Mouse (Mus musculus) stomach, embryonic 15.5 days (tissue): Measurements from ENCODE around the gene Fam214b. TPM values are rescaled to one million over a fixed set of nuclear protein-coding genes. Genes with fewer than 3 reads are reported as not detected.
A peak's percentile ranks its signal among the peaks of the same experiment; 100 is the strongest.

Experiments
- ATAC-seq: fragments of 200-750 bp; cut with Nextera tagmentation; 2 replicates; pipeline ENCODE4 v1.8.0; 2017; ENCODE audit warnings: low read depth, moderate number of reproducible peaks, moderate TSS enrichment; ENCODE audit not compliant: insufficient read depth, low FRiP score
- H3K27ac ChIP-seq: fragments of 300-500 bp; sonication (generic); 2 replicates; pipeline ENCODE4 v1.5.1; 2015; ENCODE audit warnings: mild to moderate bottlenecking, inconsistent platforms
- H3K27me3 ChIP-seq: fragments of 300-500 bp; sonication (generic); replicated peaks from 2 replicates; pipeline ENCODE4 v1.6.1; 2015; ENCODE audit warnings: inconsistent platforms
- H3K36me3 ChIP-seq: fragments of 300-500 bp; sonication (generic); 2 replicates; pipeline ENCODE4 v1.6.1; 2015; ENCODE audit warnings: inconsistent platforms
- H3K4me1 ChIP-seq: fragments of 300-500 bp; sonication (generic); 2 replicates; pipeline ENCODE4 v1.6.1; 2015; ENCODE audit warnings: inconsistent platforms
- H3K4me2 ChIP-seq: fragments of 300-500 bp; sonication (generic); 2 replicates; pipeline ENCODE4 v1.6.1; 2015; ENCODE audit warnings: mild to moderate bottlenecking, inconsistent platforms
- H3K4me3 ChIP-seq: fragments of 300-500 bp; sonication (generic); replicated peaks from 2 replicates; pipeline ENCODE4 v1.5.1; 2015; ENCODE audit warnings: inconsistent platforms
- H3K9ac ChIP-seq: fragments of 300-500 bp; sonication (generic); 2 replicates; pipeline ENCODE4 v1.6.1; 2015; ENCODE audit warnings: inconsistent platforms
- H3K9me3 ChIP-seq: fragments of 300-500 bp; sonication (generic); 2 replicates; pipeline ENCODE4 v1.6.1; 2016; ENCODE audit warnings: inconsistent platforms
- WGBS: fragments of 180-500 bp; shearing (Covaris S2); methylation state at CpG from one replicate; pipeline ENCODE4 v1.1.7; 2015; 5-methylcytosine and 5-hydroxymethylcytosine counted together
- polyA plus RNA-seq: library from polyadenylated mRNA; unstranded; fragments of >200 nt; fragmentation: Nextera tagmentation; extraction: Ambion mirVana; gene quantifications from 2 replicates; pipeline ENCODE4 v1.2.1, GENCODE M21; 2015

Gene Fam214b
- polyA plus RNA-seq, 1 experiment from 2014 or later: 13.2 TPM

DNA sequence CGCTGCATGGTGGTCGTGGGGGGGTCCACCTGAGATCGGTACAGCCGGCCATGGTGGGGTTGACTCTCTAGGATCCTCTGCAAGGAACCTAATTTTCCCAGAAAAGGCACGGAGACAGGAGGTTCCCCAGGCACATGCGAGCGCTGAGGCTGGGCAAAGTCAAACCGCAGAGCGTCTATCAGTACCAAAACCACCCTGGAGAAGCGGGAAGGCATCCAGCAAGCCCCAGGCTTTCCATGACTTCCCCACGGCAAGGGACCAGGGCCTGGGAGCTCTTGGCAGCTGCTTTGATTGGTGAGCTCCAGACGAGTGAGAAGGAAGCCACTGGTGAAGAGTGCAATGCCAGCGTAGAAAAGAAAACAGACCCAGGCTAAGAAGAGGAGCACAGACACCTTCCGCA is 21.3 kb downstream of the Fam214b start:
- Histone ChIP-seq H3K36me3 (peaks cover 32% of the 10 kb centered on the region), H3K9me3 (no peaks in the 10 kb centered on the region), H3K9ac (peak overlapping the region; percentile 47; the same call in 1 of the 2 replicates), H3K4me3 (peak overlapping the region; percentile 64), H3K4me1 (peaks cover 8% of the 10 kb centered on the region), H3K27ac (peak overlapping the region; percentile 92; the same call in 1 of the 2 replicates), H3K27me3 (no peaks in the 10 kb centered on the region), H3K4me2 (peak overlapping the region; percentile 70)
- ATAC-seq: no peak
- 77% methylated on average over 14 of the region's 14 CpGs for WGBS

DNA sequence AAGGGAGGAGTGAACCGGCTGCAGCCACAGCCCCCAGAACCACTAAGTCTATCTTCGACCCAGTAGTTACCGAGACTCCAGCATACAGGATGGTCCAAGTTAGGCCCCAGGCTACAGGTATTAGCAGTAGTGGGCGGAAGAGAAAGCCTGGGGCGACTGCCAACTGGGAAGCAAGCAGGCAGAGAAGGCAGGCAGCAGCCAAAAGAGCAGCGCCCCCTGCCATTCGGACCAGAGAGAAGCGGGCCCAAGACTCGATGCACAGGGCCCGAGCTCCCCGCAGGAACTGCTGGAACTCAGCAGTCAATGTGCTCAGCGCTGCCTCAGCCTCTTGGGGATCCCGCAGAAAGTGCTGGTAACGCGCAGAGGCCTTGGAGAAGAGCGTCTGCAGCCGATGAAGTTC is 24.7 kb downstream of the Fam214b start:
- Histone ChIP-seq H3K4me2 (no peak overlapping the region), H3K27ac (no peak overlapping the region), H3K4me3 (no peak overlapping the region), H3K27me3 (no peaks in the 10 kb centered on the region), H3K9ac (no peak overlapping the region), H3K4me1 (peaks cover 8% of the 10 kb centered on the region), H3K36me3 (peaks cover 27% of the 10 kb centered on the region), H3K9me3 (no peaks in the 10 kb centered on the region)
- 77% methylated on average over 17 of the region's 17 CpGs for WGBS
- ATAC-seq: no peak

DNA sequence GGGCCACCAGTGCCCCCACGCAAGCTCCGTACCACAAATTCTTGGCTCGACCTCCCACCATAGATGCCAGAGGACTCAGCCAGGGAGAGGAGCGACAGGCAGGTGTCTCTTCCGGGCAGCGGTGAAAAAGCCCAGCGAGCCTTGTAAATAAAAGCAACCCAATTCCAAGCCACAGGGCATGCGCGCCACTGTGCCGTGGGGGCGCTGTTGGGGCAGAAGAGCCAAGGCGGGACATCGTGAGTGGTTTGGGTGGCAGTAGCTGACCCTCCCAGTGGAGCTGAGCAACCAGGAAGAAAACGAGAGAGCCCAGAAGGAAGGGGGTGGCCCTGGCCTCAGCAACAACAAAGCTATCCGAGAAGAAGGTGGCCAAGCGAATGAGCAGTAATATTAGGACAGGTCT is 25.1 kb downstream of the Fam214b start:
- no peak overlapping the region for H3K4me3 ChIP-seq
- H3K4me2 ChIP-seq: no peak overlapping the region
- no peak overlapping the region for H3K9ac ChIP-seq
- H3K27ac ChIP-seq: no peak overlapping the region
- H3K4me1 ChIP-seq: peaks cover 8% of the 10 kb centered on the region
- H3K27me3 ChIP-seq: no peaks in the 10 kb centered on the region
- ATAC-seq: no peak
- peaks cover 27% of the 10 kb centered on the region for H3K36me3 ChIP-seq
- no peaks in the 10 kb centered on the region for H3K9me3 ChIP-seq
- 84% methylated on average over 16 of the region's 16 CpGs for WGBS

DNA sequence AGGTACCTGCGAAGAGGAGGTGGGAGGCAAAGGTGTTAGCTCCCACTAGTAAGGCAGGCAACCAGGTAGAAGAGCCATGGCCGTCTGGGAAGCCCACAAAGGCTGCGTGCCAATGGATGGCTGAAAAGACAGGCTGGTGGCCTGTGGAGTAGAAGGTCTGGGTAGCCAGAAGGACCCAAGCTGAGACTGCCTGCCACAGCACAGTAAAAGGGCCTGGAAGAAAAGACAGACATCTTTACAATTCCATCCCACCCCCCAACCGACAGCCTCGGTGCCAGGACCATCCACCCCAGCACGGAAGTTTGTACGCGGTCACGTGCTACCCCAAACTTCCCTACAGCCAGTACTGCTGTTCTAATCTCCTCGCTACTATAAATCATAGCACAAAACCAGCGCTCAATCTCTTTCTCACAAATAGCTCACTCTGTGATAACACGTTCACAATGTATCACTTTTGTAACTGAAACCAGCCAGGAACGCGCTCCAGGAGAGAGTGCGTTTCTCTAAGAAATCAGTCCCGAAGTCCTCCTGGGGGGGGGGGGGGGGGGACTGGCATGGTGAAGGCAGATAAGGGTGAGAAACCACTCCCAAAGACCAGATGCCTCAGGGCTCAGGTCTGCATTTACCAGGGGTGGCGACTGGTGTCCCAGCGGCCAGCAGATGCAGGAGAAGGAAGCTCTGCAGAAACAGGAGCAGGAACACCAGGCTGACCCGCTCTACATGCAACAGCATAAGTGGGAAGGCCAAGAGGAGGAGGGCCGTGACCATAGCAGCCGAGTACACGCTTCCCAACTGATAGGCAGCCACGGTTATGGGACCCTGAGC is 26.2 kb downstream of the Fam214b start:
- Histone ChIP-seq H3K27me3 (no peaks in the 10 kb centered on the region), H3K4me2 (no peak overlapping the region), H3K4me1 (peaks cover 6% of the 10 kb centered on the region), H3K4me3 (no peak overlapping the region), H3K36me3 (peaks cover 27% of the 10 kb centered on the region), H3K27ac (no peak overlapping the region), H3K9me3 (no peaks in the 10 kb centered on the region), H3K9ac (no peak overlapping the region)
- no peak for ATAC-seq
- 90% methylated on average over 23 of the region's 23 CpGs for WGBS

DNA sequence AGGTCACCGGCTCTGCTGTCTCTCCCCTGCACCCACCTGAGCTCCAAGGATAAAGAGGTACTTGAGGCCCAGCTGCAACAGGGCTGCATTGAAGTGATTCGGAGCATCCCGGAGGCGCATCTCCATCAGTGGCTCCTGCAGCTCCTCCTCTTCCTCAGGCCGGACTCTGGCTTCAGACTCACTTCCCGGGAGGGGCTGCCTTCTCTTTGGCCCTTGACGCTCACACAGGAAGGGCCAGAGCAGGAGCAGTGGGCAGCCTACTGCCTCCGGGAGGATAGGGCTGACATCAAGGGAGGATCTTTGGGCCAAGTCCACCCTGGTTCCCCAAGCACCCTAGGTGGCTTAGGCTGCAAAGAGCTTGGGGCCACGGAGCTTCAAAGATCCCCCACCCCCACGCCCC is 26.8 kb downstream of the Fam214b start:
- no peaks in the 10 kb centered on the region for H3K27me3 ChIP-seq
- H3K4me3 ChIP-seq: no peak overlapping the region
- H3K36me3 ChIP-seq: peaks cover 27% of the 10 kb centered on the region
- H3K9me3 ChIP-seq: no peaks in the 10 kb centered on the region
- no peak for ATAC-seq
- no peak overlapping the region for H3K27ac ChIP-seq
- no peak overlapping the region for H3K4me2 ChIP-seq
- H3K9ac ChIP-seq: no peak overlapping the region
- H3K4me1 ChIP-seq: no peaks in the 10 kb centered on the region
- WGBS: 89% methylated on average over 10 of the region's 10 CpGs

DNA sequence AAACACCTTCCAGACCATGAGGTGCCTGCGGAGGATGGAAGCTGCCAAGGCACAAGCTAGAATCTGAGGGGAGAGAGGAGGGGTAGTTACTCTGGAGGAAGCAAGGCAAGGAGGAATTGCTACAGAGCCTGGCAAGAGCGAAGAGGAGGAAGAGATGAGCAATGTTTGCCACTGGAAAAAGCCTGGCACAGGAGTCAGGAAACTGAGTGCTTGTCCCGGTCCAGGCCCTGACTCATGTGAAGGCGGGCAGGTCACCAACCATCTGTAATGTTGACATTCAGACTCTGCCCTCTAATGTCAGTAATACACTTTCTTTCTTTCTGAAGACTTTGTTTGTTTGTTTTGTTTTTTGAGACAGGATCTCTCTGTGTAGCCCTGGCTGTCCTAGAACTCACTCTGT is 27.9 kb downstream of the Fam214b start:
- Histone ChIP-seq H3K27ac (no peak overlapping the region), H3K4me1 (no peaks in the 10 kb centered on the region), H3K9me3 (no peaks in the 10 kb centered on the region), H3K9ac (no peak overlapping the region), H3K4me2 (no peak overlapping the region), H3K4me3 (no peak overlapping the region), H3K27me3 (no peaks in the 10 kb centered on the region), H3K36me3 (peaks cover 27% of the 10 kb centered on the region)
- no peak for ATAC-seq
- 92% methylated on average over 4 of the region's 4 CpGs for WGBS

DNA sequence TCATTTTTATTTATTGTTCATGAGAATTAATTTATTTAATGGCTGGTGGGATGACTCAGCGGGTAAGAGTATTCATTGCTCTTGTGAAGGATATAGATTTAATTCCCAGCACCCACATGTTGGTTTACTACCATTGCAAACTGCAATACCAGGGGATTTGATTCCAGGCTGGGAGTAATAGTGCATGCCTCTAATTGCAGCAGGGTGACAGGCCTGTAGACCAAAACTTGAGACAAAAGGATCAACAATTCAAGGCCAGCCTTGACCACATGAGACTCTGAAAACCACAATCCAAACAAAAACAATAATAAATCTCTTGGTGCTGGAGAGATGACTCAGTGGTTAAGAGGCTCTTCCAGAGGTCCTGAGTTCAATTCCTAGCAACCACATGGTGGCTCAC is 33.9 kb downstream of the Fam214b start:
- Histone ChIP-seq H3K9ac (no peak overlapping the region), H3K36me3 (no peaks in the 10 kb centered on the region), H3K9me3 (no peaks in the 10 kb centered on the region), H3K4me2 (no peak overlapping the region), H3K27me3 (no peaks in the 10 kb centered on the region), H3K27ac (no peak overlapping the region), H3K4me1 (peaks cover 12% of the 10 kb centered on the region; the same call in 1 of the 2 replicates), H3K4me3 (no peak overlapping the region)
- no peak for ATAC-seq
- 94% methylated on average over 1 of the region's 1 CpGs for WGBS

DNA sequence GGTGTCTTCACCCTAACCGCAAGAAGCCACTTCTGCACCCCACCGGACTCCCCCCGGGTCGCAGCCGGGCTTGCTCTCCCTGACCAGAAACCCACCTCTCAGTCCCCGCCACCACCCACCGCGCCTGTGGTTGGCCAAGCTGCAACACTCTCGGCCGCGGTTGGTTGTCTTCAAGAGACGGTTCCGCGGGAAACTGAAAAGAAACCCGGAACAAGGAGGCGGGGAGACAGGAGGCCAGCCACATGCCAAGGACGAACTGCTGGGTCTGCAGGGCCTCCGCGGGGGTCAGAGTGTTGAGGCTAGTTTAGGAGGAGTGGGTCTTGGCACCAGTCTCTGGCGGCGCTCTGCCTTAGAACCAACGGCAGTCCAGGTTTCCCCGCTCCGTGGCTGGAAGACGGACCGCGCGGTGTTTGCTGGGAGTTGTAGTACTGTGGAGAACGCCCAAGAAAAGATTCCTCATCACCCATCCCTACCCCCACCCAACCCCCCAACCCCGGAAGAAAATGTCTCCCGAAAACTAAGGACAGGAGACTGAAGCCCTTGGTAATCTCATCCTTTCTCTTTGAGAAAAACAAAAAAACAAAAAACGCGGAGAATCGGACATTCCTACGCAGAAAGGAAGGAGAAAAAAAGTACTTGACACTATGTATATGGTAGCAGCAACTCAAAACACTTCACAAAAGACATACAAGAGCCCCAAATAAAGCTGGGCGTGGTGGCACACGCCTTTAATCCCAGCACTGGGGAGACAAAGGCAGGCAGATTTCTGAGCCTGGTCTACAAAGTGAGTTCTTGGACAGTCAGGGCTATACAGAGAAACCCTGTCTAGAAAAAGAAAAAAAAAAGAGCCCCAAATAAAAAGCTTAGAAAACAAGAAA is 35.6 kb downstream of the Fam214b start, which contains the start of gene Fancg:
Fancg (minus strand) TSS at position 346 of the 878 bp plus-strand sequence.
- WGBS: 1% methylated on average over 37 of the region's 37 CpGs
- H3K4me3 ChIP-seq: peak within 1 kb of the TSS; percentile 89
- no peaks in the 10 kb centered on the region for H3K9me3 ChIP-seq
- peak within 1 kb of the TSS; percentile 69 for H3K4me2 ChIP-seq
- H3K36me3 ChIP-seq: no peaks in the 10 kb centered on the region
- peaks cover 12% of the 10 kb centered on the region; the same call in 1 of the 2 replicates for H3K4me1 ChIP-seq
- no peak within 1 kb of the TSS for H3K27ac ChIP-seq
- ATAC-seq: peak; percentile 89
- H3K9ac ChIP-seq: peak within 1 kb of the TSS; percentile 57
- no peaks in the 10 kb centered on the region for H3K27me3 ChIP-seq

DNA sequence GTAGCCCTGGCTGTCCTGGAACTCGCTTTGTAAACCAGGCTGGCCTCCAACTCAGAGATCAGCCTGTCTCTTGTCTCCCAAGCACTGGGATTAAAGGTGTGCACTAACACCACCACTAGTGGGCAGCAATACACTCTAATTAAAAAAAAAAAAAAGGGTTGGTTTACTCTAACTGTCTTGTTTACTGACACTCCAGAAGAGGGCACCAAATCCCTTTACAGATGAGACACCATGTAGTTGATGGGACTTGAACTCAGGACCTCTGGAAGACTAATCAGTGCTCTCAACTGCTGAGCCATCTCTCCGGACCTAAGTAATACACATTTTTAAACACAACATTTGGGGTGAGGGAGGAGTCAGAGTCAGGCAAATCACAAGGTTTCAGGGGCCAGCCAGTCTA is 40.3 kb downstream of the Fam214b start:
- no peak overlapping the region for H3K4me3 ChIP-seq
- H3K4me1 ChIP-seq: peaks cover 12% of the 10 kb centered on the region; the same call in 1 of the 2 replicates
- no peak overlapping the region for H3K27ac ChIP-seq
- no peaks in the 10 kb centered on the region for H3K36me3 ChIP-seq
- H3K9me3 ChIP-seq: no peaks in the 10 kb centered on the region
- no peak overlapping the region for H3K4me2 ChIP-seq
- 58% methylated on average over 2 of the region's 2 CpGs for WGBS
- no peak overlapping the region for H3K9ac ChIP-seq
- ATAC-seq: no peak
- no peaks in the 10 kb centered on the region for H3K27me3 ChIP-seq

DNA sequence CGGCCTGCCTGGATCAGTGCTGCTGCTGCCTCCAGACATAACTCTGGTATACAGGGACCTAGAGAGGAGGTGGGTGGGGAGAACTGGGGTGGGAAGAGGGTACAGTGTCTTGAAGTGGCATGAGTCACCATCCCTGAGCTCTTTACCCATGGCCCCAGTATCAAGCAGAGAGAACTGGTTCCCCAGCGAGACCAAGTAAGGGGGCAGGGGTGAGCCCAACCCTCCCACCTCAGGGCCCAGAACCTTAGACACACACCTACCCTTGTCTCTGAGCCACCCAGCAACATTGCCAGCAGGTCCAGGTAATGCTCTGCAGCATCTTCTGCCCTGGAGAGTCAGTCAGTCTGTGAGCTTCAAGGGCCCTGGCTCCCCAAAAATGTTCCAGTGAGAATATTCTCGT is 41.1 kb downstream of the Fam214b start:
- no peak for ATAC-seq
- Histone ChIP-seq H3K9ac (no peak overlapping the region), H3K4me3 (no peak overlapping the region), H3K4me1 (peaks cover 12% of the 10 kb centered on the region; the same call in 1 of the 2 replicates), H3K9me3 (no peaks in the 10 kb centered on the region), H3K27me3 (no peaks in the 10 kb centered on the region), H3K4me2 (no peak overlapping the region), H3K36me3 (no peaks in the 10 kb centered on the region), H3K27ac (no peak overlapping the region)
- 91% methylated on average over 3 of the region's 3 CpGs for WGBS

DNA sequence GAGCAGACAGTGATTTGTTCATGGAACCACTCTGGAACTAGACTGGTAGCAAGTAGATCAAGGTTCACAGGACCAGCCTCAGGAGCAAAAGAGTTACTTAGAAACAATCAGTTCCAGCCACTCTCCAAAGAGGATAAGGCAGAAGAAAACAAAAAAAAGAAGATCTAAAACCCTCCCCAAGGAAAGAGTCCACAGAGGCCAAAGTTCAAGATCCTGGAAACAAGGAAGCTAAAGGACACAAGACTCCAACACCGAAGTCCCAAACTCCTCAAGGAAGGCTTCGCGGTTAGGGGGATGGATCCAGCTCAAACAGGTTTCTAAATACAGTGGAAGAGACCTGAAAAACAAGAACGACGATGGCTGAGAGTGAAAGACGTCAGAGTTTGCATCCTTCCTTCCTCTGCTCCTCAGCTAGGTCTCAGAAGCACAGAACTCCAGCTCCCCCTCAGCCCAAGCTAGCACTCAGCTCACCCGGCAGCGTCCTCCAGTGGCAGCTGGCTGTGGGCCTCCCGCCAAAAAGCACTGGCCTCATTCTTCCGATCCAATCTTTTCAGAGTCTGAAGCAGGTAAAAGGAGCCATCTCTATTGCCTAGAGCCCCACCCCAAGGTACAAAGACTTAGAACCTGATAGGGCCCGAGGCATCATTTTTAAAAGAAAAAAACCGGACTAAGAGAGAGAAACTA is 43.1 kb downstream of the Fam214b start:
- H3K27ac ChIP-seq: no peak overlapping the region
- H3K27me3 ChIP-seq: no peaks in the 10 kb centered on the region
- no peaks in the 10 kb centered on the region for H3K36me3 ChIP-seq
- 79% methylated on average over 12 of the region's 12 CpGs for WGBS
- peaks cover 7% of the 10 kb centered on the region for H3K4me1 ChIP-seq
- ATAC-seq: no peak
- H3K4me2 ChIP-seq: no peak overlapping the region
- no peak overlapping the region for H3K4me3 ChIP-seq
- H3K9me3 ChIP-seq: no peaks in the 10 kb centered on the region
- no peak overlapping the region for H3K9ac ChIP-seq
